Mouse (Mus musculus) erythroblast, embryonic 14.5 days (primary cell): ENCODE measurements around the gene Timp3.

ENCODE experiments used
- GATA1 ChIP-seq: IDR thresholded peaks from 2 replicates; pipeline ENCODE4 v1.6.1; 2012; ENCODE audit warnings: low read length, inconsistent platforms, mixed read lengths
- TAL1 ChIP-seq: IDR thresholded peaks from 3 replicates; pipeline ENCODE4 v1.6.1; 2012; ENCODE audit warnings: low read length, inconsistent platforms, mixed read lengths

GRCm38 (mm10) chr10:86317633-86318032 lies 17.5 kb downstream of the Timp3 start:
- TF ChIP-seq TAL1 (no peak), GATA1 (no peak)
